Mouse (Mus musculus): Measurements from ENCODE around the gene Fzd2.

GRCm38 (mm10) chr11:102599912-102600311, 4.3 kb upstream of the Fzd2 start:
- TF ChIP-seq POLR2AphosphoS2 (IDR thresholded peaks at IDR 0.05; ENCODE audit: insufficient read length, low read depth) (no peak), POLR2A (IDR thresholded peaks at IDR 0.05; ENCODE audit: insufficient read length, low read depth) (no peak), USF1 (IDR thresholded peaks at IDR 0.05; ENCODE audit: low read depth) (no peak), MAX (IDR thresholded peaks at IDR 0.05; ENCODE audit: low read depth) (no peak), MYOD1 (IDR thresholded peaks at IDR 0.05; ENCODE audit: control insufficient read depth in 1 of 3, insufficient read length in 2 of 3, low read depth in 2 of 3) (no peak), SRF (IDR thresholded peaks at IDR 0.05; ENCODE audit: control insufficient read depth, insufficient read length, low read depth) (no peak), TCF12 (IDR thresholded peaks at IDR 0.05; ENCODE audit: insufficient read depth, poor library complexity, severe bottlenecking) (no peak), CEBPB (IDR thresholded peaks at IDR 0.05; ENCODE audit: insufficient read depth, poor library complexity, severe bottlenecking) (no peak), E2F4 (IDR thresholded peaks at IDR 0.05; ENCODE audit: insufficient read depth) (no peak), MYOG (IDR thresholded peaks at IDR 0.05; ENCODE audit: control insufficient read depth in 1 of 3, insufficient read depth in 1 of 3, insufficient read length in 2 of 3, low read depth in 2 of 3) (no peak), TCF3 (IDR thresholded peaks at IDR 0.05; ENCODE audit: insufficient read length, low read depth) (no peak), REST (IDR thresholded peaks at IDR 0.05; ENCODE audit: insufficient read depth, insufficient read length) (no peak)

Data from myocyte (in vitro differentiated cells).